Mouse (Mus musculus) kidney, adult 8-10 months (tissue): ENCODE measurements around the gene Pcbp2.

Experiments
- DNase-seq, 2 experiments: peaks; one replicate each; pipeline ENCODE4 v3.0.0; 2022

Gene Pcbp2

GRCm38 (mm10) chr15:102507561-102507960 is 37.2 kb downstream of the Pcbp2 start:
- DNase-seq = no peak

DNA sequence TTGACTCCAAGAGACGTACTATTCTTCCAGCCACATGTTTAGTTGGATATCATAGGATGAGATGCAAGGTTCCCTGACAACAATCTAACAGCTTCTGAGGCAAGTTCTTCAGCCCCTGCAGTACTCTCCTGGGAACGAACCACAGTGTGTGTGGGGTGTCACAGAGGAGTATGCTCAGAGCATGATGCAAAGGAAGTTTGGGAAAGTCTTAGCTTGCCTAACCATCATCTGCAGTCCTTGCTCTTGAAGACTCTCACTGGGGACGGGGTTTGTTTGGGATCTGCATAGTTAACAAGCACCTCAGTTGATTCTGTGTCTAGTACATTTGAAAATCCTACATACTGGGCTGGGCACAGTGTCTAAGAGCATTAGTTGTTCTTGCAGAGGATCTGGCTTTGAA is 38.0 kb downstream of the Pcbp2 start:
- no peak for DNase-seq

DNA sequence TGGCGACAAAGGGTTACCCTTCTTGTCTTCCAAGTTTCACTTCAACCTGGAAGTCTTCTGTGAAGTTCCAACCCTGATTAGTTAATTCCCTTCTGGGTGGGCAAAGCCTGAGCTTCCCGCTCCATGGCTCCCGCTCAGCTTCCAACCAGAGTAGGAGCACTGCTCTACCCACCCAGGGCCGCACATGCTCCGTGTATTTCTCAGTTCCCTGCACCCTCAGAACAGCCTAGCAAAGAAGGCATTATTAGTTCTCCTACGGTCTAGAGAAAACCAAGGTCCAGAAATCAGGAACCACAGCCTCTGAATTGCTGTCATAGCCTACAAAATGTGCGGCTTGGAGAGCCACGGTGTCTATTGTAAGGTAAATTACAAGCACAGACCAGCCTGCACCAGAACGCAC is 39.8 kb downstream of the Pcbp2 start:
- no peak for DNase-seq

DNA sequence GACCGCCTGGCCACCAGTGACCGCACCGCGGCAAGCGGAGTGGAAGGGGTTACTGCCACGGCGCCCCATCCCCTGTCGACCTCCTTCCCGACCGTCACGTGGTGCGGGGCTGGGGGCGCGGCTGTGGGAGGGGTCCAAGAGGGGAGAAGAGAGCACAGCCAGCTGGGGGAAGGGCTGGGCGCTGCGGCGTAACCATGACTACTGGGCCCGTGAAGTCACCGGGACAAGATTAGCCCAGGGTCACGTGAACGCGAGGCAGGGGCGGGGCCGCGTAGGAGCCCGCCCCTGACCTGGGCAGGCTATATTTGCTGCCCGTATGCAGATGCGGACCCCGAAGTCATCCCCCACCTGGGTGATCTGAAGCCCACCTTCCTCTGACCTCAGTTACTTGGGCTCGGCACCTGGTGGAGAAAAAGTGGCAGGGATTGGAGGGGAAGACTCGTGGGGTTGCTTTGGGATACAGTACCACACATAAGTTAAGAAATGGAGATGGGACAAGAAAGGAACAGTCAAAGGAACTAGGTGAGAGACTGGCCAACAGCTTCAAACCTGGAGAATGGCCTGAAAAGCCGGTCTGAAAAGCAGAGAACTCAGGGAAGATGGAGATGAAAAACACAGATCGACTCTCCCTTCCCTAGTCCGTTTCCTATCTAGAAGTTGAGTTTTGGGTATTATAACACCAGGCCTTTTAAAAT is 40.4 kb downstream of the Pcbp2 start:
- DNase-seq = peak; percentile 81 to 83

GRCm38 (mm10) chr15:102511285-102511833 is 41.0 kb downstream of the Pcbp2 start:
- no peak for DNase-seq

- no peak for DNase-seq
Observed at GRCm38 (mm10) chr15:102512010-102512409, 41.7 kb downstream of the Pcbp2 start.

DNA sequence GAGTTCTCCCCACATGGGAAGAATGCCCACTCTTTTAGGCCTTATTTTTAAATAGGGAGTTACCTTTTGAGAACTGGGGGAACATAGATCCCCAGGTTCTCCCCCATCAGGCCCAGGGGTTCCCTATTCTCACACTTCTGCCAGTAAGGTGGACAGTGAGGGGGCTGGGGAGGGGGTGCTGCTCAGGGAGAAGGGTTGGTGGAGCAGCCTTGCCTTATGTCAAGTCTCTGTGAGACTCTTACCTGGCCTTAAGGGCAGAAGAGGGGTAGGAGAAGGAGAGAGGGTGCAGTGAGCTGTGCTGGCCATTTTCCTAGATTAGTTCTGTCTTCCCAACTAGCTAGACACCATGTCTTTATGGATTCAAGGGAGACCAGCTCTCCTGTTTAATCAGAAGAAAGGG is 42.1 kb downstream of the Pcbp2 start:
- DNase-seq = no peak

GRCm38 (mm10) chr15:102513004-102513403 is 42.7 kb downstream of the Pcbp2 start:
- no peak for DNase-seq

DNA sequence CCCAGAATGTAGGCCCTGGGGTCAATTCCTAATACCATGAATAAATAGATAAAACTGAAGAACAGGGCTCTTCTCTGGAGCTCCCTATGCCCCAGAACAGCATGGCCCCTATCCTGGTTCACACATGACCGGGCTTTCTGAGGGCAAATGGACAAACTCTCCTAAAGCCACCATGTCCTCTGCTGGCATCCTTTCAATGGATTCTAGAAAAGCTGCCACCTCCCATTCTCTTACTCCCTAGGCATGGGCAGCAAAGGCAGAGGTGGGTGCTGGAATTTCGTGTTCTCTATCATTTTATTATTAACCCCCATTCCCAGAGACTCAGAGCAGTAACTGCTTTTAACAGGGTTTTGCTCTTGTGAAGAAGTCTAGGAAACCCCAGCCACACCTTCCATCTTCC is 44.9 kb downstream of the Pcbp2 start:
- DNase-seq = no peak

- no peak for DNase-seq
Observed at GRCm38 (mm10) chr15:102515791-102516190, 45.5 kb downstream of the Pcbp2 start.

DNA sequence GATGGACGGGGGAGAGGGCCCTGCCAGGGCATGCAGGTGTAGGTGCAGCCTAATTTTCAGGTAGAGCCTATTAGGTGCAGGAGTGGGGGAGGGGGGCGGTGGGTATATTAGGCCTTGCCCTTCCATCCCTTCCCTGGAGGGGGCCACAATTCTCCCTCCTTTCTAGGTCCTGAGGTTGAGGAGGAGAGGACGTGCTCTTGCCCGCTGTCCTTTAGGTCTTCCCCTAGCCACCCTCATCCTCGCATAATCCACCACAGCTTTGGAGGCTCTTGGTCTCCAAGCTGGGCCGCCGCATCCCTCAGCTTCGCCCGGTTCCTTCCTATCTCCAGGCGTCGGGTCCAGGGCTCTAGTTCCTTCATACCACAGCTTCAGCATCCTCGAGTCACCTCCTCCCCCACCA is 46.0 kb downstream of the Pcbp2 start:
- DNase-seq = no peak

DNA sequence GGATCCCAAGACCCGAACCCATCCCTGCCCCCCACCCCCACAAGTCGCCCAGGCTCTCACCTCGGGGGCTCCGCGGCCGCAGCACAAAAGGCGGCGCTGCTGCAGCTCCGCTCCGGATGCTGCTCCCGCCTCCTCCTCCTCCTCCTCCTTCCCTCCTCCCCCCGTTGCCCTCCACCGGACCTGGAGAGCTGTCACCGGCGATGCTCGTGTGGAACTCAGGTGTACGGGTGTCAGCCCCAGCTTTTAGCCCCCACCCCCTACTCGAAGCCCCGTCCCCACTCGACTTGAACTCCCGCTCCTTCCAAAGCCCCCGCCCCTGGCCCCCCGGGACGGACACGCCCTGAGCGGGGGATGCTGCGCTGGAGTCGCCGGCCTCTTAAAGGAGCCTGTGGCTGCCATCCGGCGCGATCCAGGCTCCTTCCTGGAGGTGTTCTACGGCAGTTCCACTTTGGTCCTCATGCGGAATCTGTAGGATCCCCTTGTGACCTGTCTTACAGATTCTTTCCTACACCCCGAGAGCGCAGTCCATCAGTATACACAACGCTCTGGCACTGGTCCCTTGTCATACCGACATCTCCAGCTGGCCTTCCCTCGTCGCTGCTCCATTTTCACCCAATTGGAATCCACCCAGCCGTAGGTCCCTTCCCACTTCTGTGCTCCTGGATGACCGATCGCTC is 46.5 kb downstream of the Pcbp2 start, which contains the start of gene Map3k12:
Map3k12 (minus strand) TSS at position 337 of the 677 bp plus-strand sequence.
- DNase-seq = peak; percentile 56 to 63

GRCm38 (mm10) chr15:102517631-102517975 is 47.3 kb downstream of the Pcbp2 start:
- no peak for DNase-seq

DNA sequence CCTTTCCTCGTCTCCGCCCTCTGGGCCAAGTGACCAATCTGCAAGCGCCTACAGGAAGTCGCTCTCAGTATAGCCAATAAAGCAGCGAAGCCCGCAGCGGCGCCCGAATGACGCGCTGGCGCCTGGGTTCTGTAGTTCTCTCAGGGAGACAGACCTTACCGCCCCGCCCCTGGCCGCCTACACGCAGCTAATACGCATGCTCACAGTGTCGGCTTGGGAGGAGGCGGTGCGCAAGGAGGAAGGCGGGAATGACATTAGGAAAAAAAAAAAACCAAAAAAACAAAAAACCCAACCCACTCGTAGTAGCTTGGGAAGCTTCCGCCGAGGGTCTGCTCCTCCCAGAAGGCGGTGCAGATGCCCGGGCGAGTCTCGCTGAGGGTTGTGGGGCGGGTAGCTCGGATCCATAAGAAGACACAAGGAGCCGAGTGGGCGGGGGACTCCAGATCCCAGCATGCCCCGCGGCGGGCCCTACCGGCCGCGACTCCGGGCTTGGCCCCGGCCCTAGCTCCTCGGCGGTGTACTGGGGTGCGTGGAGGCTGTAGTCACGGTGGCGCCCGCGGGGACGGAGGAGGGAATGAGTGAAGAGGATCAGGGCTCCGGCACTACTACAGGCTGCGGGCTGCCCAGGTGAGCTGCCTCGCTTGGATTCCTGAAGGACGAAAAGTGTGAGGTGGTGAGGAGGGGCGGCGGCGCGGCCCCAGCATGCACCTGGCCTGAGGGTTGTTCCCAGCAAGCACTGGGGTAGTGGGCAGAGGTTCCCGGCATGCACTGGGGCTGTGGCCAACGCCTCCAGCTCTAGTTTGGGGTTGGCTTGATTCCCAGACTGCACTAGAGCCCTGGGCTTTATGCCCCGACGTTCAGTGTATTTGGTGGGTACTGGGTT is 47.9 kb downstream of the Pcbp2 start, which contains the start of gene Tarbp2:
Tarbp2 (plus strand) TSS at position 217 of the 883 bp plus-strand sequence.
- peak; percentile 100 for DNase-seq

DNA sequence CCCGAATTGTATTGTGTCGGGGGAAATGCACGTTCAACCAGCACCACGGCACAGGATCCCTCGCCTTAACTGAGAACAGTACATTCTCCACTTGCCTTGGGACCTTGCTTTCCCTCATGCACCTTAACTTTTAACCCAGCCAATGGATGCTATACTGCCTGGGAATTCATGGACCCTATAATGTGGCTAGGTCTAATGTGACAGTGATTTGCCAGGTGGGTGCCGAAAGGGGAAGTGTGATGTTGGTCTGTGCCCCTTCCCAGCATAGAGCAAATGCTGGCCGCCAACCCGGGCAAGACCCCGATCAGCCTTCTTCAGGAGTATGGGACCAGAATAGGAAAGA is 48.5 kb downstream of the Pcbp2 start:
- no peak for DNase-seq

GRCm38 (mm10) chr15:102519211-102520141 is 49.1 kb downstream of the Pcbp2 start:
- DNase-seq = no peak

- DNase-seq = no peak
Observed at GRCm38 (mm10) chr15:102520416-102520815, 50.1 kb downstream of the Pcbp2 start.

GRCm38 (mm10) chr15:102521480-102521879 is 51.1 kb downstream of the Pcbp2 start:
- no peak for DNase-seq

- peak in 1 of 2 experiments; percentile 73 for DNase-seq
Observed at GRCm38 (mm10) chr15:102524892-102525485, 54.6 kb downstream of the Pcbp2 start, which contains the start of gene Npff. Npff (minus strand) TSS chr15:102524942.

DNA sequence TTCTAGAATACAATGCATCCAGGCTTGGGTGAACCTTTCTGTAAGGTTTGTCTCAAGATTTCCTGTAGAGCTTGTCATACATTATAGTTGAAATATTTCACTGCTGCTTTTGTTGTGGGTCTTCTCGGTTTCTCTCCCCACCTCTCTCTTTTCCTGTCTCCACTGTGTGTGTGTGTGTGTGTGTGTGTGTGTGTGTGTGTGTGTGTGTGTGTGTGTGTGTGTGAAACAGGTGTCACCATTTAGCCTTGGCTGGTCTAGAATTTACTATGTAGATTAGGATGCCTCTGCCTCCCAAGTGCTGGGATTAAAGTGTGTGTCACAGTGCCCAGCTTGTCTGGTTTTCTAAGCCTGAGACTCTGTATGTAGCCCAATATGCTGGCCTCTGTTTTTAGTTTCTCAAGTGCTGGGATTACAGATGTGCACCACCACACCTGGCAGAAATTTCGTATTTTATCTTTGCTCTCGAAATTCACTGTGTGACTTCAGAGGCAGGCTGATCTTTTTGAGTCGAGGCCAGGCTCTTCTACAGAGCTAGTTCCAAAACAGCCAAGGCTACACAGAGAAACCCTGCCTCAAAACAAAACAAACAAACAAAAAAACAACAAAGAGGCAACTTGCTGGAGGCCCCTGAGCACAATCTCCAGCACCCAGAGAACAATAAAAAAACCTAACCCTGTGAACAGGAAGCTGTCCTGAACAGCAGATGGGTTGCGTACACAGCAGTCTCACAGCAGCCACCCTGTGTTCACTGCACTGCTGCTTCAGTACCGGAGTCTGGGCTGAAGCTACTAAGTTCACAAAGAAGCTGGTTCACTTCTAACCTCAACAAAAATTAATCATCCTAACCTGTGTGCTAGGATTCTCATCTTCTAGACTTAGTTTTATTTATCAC is 56.0 kb downstream of the Pcbp2 start:
- DNase-seq = no peak

DNA sequence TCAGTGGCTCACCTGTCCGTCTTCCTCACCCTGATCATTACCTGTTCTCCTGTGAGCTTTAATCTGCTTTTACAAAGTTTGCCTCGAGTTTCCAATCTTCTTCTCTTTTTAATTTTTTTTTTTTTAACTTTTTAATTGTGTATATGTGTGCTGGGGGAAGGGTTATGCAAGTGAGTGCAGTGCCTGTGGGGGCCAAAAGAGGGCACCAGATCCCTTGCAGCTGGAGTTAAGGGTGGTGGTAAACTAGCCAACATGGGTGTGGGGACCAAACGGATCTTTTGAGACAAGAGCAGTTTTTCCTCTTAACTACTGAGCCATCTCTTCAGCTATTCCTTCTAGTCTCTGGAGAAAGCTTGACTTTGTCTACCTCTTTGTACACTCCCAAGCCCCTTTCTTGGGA is 57.6 kb downstream of the Pcbp2 start:
- no peak for DNase-seq
